Mouse (Mus musculus) mature B cell (primary cell): ENCODE measurements around the gene Hand1.
"Not testable (repeated sequence)": the region's sequence is repeated elsewhere in the genome, so short reads cannot be mapped to it uniquely, and the experiment has no call there.

Experiments used
- in situ Hi-C: fragments of 300-500 bp; cut with MboI; formaldehyde crosslinking; loops from 2 replicates; pipeline ENCODE4 v1.14.3; 2019

The Hand1 gene

DNA sequence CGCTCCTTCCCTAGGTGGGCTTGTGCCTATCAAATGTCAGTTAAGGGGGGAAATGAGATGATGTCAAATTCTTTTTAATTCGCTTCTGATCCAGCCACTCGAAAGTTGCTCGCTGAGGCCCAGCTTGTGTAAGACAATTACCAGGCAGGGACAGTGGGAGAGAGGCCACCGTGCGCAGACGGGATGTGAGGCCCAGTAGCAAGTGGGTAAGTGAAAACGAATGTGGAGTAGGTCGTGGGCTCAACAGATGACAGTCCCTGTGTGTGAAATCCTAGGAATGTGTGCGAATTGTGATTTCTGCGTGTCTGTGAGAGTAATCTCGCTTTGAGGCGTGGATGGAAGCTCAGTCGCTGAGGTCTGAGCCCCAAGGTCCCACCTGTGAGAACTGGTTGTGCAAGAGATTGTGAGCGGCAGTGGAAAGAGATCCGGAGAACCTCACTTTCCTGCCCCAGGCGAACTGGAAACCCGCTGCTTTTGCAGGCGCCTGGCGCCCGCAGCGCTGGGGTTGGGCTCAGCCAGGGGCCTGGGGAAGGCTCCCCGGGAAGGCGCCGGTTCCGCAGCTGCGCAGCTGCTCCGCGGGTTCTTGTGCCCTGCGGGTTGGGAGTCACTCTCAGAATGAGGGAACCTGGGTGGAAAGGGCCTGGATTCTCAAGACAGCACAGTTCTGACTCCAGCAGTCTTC is 819 bp upstream of the Hand1 start:
- in situ Hi-C loops, result no loop called here

DNA sequence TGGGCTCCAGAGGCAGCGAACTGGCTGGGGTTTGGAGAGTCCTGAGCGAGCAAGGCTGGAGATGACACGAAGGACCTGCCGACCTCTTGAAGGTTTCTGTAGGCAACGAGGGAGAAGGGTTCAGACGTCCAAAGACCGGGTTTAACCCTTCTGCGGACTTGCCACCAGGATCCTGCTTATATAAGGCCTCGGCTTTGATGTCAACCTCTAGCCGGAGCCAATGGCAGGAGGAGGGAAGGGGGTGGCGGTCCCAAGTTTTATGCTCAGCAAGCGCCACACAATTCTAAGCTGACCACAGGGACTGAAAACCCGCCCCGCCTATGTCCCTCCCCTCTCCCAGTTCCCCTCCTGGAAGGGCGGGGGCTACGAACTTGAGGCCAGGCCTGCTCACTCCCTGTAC is 757 bp downstream of the Hand1 start:
- in situ Hi-C loops, result no loop called here

DNA sequence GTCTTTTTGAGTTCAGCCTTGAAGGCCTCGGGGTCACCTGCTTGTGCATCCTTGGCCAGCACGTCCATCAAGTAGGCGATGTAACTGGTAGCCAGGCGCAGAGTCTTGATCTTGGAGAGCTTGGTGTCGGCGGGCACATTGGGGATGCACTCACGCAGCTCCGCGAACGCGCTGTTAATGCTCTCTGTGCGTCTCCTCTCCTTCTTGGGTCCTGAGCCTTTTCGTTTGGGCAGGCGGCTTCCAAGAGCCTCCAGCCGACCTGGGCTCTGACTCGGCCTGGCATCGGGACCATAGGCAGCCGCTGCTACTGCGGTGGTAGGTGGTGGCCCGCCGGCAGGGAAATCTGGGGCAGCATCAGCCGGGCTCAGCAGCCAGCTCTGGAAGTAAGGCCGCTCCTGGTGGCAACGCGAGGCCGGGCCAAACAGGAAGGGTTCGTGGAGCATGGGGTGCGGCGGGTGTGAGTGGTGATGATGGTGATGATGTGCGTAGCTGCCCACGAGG is 1.3 kb downstream of the Hand1 start:
- in situ Hi-C loops, result no loop called here

DNA sequence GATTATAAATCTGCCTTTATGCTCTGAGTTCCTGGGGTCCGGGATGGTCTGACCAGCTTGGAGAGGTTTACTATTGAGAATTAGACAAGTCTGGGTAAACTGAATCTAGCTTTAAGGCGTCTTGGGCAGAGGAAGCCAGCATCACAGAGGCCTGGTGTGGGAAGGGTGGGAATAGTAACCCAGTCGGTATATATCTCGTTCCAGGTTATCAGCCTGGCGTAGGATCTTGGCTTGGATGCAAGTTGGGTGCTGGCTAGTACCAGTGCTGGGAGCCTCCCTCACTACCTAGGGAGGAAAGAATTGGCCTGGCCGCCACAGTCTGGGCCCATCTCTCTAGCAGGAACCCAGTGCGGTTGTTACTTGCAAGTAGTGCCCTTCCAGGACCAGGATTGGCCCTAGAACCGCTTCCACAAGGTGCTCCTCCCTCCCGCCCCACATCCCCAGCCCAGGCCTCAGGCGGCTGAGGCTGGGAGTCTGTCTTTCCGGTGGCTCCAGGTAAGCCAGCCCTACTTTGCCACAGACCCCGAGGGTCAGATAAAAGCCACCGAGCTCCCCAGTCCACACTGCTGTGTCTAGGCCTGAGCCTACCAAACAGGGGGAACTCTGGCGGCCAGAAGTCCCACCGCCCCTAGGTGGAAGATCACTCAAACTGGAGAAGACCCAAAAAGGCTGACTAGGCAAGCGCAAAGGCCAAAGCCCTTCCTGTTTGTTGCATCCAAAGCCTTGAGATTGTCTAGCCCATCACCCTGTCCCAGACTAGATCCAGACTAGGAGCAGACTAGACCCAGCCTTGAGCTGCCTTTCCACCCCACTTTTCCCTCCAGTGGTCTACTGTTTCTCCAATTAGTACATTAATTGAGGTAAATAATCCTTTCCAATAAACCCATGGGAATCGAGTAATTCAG is 2.5 kb downstream of the Hand1 start:
- in situ Hi-C loops, result no loop called here

DNA sequence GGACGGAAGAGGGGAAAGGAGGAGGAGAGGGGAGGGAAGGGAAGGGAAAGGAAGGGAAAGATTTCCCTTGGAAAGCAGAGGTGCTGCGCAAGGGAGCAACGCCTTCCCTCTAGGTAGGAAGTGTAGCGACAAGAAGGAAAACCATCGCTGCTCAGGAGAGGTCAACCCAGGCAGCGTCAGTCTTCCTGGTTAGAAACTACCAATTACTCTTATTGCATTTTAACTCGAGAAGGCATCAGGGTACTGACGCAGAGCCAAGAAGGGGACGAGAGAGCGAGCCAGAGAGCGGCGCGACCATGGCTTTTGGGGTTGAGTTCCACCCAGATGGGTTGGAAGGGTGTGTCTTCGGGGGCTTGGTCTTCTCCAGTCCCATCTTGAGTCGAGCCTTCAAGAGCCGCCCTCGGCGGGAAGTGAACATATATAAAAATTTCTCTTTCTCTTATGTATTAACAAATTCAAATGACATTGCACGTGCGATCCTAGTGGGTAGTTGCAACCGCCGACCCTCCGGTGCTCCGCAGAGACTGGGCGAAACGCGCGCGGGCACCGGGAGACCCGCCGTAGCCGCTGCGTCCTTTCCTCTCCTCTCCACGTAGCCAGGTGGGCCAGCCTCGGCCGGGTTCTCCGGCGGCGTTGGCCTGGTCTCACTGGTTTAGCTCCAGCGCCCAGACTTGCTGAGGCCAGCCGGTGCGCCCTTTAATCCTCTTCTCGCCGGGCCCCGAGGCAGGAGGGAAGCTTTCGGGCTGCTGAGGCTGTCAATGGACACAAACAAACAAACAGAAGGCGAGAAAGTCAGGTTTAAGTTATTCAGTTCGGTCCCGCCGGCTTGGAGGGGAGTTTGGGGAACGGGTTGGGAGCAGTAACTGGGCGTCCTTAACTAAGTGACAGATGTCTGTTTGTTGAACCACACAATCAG is 3.4 kb downstream of the Hand1 start:
- in situ Hi-C loops, result no loop called here

- in situ Hi-C loops, result no loop called here
Observed at GRCm38 (mm10) chr11:57827915-57828545, 4.6 kb downstream of the Hand1 start.

GRCm38 (mm10) chr11:57827048-57827914 is 5.3 kb downstream of the Hand1 start:
- in situ Hi-C loops, result no loop called here

DNA sequence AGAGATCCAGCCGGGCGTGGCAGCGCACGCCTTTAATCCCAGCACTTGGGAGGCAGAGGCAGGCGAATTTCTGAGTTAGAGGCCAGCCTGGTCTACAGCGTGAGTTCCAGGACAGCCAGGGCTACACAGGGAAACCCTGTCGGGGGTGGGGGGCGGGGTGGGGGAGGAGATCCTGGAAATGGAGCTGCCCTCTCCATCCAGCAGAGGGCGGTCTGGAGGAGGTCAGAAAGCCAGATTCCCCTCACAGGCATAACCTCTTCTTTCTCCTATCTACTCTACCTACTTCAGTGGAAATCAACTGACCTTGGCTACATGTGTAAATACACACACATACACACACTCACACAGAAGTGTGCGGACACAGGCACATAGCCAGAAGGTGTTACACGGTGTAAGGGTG is 7.4 kb downstream of the Hand1 start:
- in situ Hi-C loops, result not testable (repeated sequence)

DNA sequence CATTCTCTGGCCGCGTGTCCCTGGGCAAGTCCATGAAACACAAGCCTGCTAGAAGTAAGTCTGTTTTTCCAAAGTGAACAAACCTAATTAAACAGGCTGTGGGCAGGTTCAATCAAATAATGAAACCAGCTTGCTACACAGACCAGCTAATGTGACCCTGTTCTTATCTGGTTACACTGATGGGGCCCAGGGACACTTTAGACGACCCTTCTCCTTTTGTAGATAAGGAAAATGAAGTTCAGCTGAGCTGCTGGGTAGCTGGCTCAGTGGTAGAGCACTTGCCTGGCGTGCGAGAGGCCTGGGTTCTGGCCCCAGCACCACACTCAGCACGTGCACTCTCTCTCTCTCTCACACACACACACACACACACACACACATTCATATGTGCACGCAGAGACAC is 8.9 kb downstream of the Hand1 start:
- in situ Hi-C loops, result no loop called here

DNA sequence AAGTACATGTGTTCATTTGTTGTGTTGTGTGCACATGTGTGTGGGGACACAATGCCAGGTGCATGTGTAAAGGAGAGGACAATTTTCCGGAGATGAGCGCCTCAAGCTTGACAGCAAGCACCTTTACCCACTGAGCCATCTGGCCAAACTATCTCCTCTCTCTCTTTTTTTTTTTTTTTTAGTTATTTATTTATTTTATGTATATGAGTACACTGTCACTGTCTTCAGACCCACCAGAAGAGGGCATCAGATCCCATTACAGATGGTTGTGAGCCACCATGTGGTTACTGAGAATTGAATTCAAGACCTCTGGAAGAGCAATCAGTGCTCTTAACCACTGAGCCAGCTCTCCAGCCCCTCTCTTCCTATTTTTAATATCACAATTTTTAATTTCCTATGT is 9.5 kb downstream of the Hand1 start:
- in situ Hi-C loops, result not testable (repeated sequence)

- in situ Hi-C loops, result loop anchor here (10.0 kb wide), 1 partner anchor 115 kb away; no protein-coding TSS in a partner anchor
Observed at GRCm38 (mm10) chr11:57819999-57820581, 12.5 kb downstream of the Hand1 start.

- in situ Hi-C loops, result loop anchor here (10.0 kb wide), 1 partner anchor 117 kb away; no protein-coding TSS in a partner anchor
Observed at GRCm38 (mm10) chr11:57818189-57818588, 14.4 kb downstream of the Hand1 start.

- in situ Hi-C loops, result loop anchor here (10.0 kb wide), 1 partner anchor 121 kb away; no protein-coding TSS in a partner anchor
Observed at GRCm38 (mm10) chr11:57813641-57814040, 19.0 kb downstream of the Hand1 start.

DNA sequence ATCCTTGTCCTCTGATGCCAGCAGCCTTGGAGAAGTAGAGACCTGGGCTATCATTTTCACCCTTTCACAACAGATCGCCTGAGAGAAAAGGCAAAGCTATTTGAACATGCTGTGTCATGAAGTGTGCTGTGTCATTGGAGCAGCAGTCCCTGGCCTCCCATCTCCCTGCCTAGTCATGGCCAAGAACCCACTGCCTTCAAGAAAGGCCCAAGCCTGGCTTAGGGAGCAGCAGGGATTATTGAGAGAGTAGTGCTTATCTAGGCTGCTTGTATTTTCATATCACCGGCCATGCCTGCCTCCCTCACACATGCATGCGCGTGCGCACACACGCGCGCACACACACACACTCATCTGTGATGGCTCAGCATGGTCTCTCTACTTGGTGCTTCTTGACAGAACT is 20.4 kb downstream of the Hand1 start:
- in situ Hi-C loops, result loop anchor here (10.0 kb wide), 1 partner anchor 123 kb away; no protein-coding TSS in a partner anchor

DNA sequence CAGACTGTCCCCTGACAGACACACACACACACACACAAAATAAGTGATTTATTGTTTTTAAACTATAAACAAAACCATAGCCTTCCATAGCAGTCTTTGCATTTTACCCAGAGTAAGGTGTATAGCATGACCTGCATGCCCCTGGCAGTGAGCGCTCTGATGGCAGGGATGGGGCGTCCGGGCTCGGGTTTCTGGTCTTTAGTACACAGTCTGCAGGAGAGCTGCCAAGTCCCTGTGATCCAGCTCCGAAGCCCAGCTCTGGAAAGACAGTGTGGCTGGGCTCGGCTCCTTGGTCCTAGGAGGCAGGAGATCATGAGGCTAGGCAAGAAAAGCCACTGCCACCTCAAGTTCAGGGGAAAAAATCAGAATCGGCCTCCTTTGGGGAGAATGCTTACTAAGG is 21.6 kb downstream of the Hand1 start:
- in situ Hi-C loops, result loop anchor here (10.0 kb wide), 1 partner anchor 124 kb away; no protein-coding TSS in a partner anchor

DNA sequence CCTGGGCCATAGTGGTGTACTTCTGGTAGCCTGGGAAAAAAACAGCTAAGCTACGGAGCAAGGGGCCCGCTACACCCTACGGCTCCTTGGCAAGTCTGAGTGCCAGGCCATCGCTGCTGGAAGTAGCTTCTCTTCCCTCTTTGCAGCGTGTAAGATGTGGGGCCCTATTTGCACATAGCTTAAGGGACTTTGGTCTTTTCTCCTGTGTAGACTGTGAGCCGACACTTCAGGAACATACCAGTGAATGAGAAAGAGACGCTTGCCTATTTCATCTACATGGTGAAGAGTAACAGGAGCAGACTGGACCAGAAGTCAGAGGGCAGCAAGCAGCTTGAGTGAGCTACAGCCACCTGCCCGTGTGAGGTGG is 22.9 kb downstream of the Hand1 start:
- in situ Hi-C loops, result loop anchor here (10.0 kb wide), 1 partner anchor 125 kb away; no protein-coding TSS in a partner anchor

DNA sequence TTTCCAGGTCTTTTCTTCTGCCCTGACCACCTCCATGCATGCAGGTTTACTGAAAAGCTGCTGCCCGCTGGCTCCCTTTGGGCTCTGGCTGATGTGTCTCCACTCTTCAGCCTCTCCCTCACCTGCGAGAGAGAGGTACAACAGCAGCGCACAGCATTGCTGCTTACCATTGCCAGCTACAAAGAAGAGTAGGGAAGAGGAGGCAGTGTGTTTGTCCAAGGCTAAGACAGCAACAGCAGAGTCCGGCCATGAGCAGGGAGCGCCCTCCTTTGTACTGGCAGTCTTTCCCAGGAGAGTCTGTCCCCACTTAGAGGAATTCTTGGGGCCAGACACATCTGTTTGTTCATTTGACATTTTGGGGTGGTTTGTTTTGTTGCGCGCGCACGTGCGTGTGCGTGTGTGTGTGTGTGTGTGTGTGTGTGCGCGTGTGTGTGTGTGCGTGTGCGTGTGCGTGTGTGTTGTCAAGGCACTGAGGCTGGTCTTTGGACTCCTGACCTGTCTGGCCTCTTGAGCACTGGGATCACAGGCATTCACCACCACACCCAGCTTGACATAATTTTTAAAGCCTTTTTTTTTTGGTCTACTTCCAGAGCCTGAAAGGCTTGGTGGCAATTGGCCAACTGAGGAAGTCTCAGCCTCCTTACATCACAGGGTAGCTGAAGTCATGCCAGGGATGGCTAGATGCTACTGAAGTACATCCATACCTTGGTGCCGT is 23.4 kb downstream of the Hand1 start:
- in situ Hi-C loops, result no loop called here

DNA sequence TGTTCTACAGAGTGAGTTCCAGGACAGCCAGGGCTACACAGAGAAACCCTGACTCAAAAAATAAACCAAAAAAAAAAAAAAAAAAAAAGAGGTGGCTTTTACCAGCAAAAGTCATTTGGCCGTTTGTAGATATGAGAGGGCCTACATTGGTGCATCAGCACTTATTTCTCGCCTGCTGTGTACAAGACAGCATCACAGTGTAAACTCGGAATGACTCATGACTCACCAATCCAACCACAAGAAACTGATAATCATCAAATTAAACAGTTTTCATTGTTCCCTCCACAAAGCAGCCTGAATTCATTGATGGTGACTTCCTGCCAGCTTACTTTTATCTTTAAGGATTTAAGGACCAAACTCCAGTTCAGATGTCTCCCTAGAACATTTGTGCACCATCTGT is 27.6 kb downstream of the Hand1 start:
- in situ Hi-C loops, result no loop called here

GRCm38 (mm10) chr11:57802511-57802870 is 30.1 kb downstream of the Hand1 start:
- in situ Hi-C loops, result no loop called here
